Mouse (Mus musculus) T-cell, adult 66 days (primary cell): ENCODE data around the gene Gpbp1l1. TPM values are rescaled to one million over a fixed set of nuclear protein-coding genes. Genes with fewer than 3 reads are reported as not detected.

Experiments used
- total RNA-seq, 2 experiments: library from RNA; stranded (reverse); gene quantifications; 3 replicates in 1 of 2; 4 replicates in 1 of 2; pipeline ENCODE4 v1.2.4; 2023

The Gpbp1l1 gene
- total RNA-seq: 100 to 1,000 TPM; 118 to 120 TPM

GRCm38 (mm10) chr4:116557306-116558121 is at the start of gene Gpbp1l1:
Gene Gpbp1l1 (plus strand): TSS chr4:116557658.

GRCm38 (mm10) chr4:116555413-116556300 is 1.8 kb upstream of the Gpbp1l1 start, which contains the start of gene Tmem69:
Gene Tmem69 (minus strand): TSS chr4:116555936.

GRCm38 (mm10) chr4:116596379-116596778 is 38.9 kb downstream of the Gpbp1l1 start, which contains the start of gene Ccdc17:
Gene Ccdc17 (plus strand): TSS chr4:116596654.

GRCm38 (mm10) chr4:116627722-116628662 is 70.5 kb downstream of the Gpbp1l1 start, which contains the start of gene Nasp:
Gene Nasp (minus strand): TSS chr4:116627941.

Other genes starting within 250 kb of the Gpbp1l1 start
- 10 to 100 TPM; 30.0 to 31.3 TPM for gene Mast2, start 93.5 kb upstream of the Gpbp1l1 start, total RNA-seq
- gene Ipp, start 50.1 kb upstream of the Gpbp1l1 start, total RNA-seq: 10 to 100 TPM; 12.5 to 13.0 TPM
- gene Tmem69, start 1.7 kb upstream of the Gpbp1l1 start, total RNA-seq: 1 to 10 TPM; 8.9 to 9.7 TPM
- gene Ccdc17, start 39.0 kb downstream of the Gpbp1l1 start, total RNA-seq: 10 to 100 TPM; 12.8 to 14.4 TPM
- 100 to 1,000 TPM in 1 of 2 experiments, 10 to 100 TPM in 1; 82.1 to 104 TPM for gene Nasp, start 70.3 kb downstream of the Gpbp1l1 start, total RNA-seq
- gene Akr1a1, start 94.0 kb downstream of the Gpbp1l1 start, total RNA-seq: 100 to 1,000 TPM; 186 to 195 TPM
- gene Prdx1, start 127.9 kb downstream of the Gpbp1l1 start, total RNA-seq: 100 to 1,000 TPM; 164 TPM
- 1 to 10 TPM; 4.5 to 6.0 TPM for gene Mmachc, start 150.7 kb downstream of the Gpbp1l1 start, total RNA-seq
- gene Ccdc163, start 150.9 kb downstream of the Gpbp1l1 start, total RNA-seq: 10 to 100 TPM; 13.1 to 19.6 TPM
- gene Tesk2, start 163.3 kb downstream of the Gpbp1l1 start, total RNA-seq: 1 to 10 TPM; 4.8 to 7.5 TPM
- gene Toe1, start 250.0 kb downstream of the Gpbp1l1 start, total RNA-seq: 10 to 100 TPM; 58.9 to 60.1 TPM